Mouse (Mus musculus) brain, embryonic 14.5 days (tissue): Measurements from ENCODE around the gene Cep290. TPM values are rescaled to one million over a fixed set of nuclear protein-coding genes. Genes with fewer than 3 reads are reported as not detected.

Experiments
- DNase-seq: peaks from one replicate; pipeline ENCODE4 v3.0.0-alpha.2; 2011; ENCODE audit warnings: low read depth
- CTCF ChIP-seq: fragments of 200-500 bp; IDR thresholded peaks from 2 replicates; pipeline ENCODE4 v1.5.1; 2012; ENCODE audit warnings: inconsistent platforms, mild to moderate bottlenecking, moderate library complexity, borderline replicate concordance; ENCODE audit not compliant: insufficient read depth, insufficient read length; ENCODE audit errors: extremely low read depth
- POLR2A ChIP-seq: fragments of 200-500 bp; IDR thresholded peaks from 2 replicates; pipeline ENCODE4 v1.6.1; 2012; ENCODE audit warnings: mild to moderate bottlenecking, inconsistent platforms, borderline replicate concordance; ENCODE audit not compliant: poor library complexity, insufficient read depth, insufficient read length, severe bottlenecking; ENCODE audit errors: extremely low read depth
- polyA plus RNA-seq: library from polyadenylated mRNA; depleted of rRNA; stranded (reverse); fragments of >200 nt; gene quantifications from 2 replicates; pipeline ENCODE4 v1.2.3, GENCODE M21; 2012; rRNA removed

Cep290 gene
- 3.7 and 5.1 TPM in 2 replicates for polyA plus RNA-seq

DNA sequence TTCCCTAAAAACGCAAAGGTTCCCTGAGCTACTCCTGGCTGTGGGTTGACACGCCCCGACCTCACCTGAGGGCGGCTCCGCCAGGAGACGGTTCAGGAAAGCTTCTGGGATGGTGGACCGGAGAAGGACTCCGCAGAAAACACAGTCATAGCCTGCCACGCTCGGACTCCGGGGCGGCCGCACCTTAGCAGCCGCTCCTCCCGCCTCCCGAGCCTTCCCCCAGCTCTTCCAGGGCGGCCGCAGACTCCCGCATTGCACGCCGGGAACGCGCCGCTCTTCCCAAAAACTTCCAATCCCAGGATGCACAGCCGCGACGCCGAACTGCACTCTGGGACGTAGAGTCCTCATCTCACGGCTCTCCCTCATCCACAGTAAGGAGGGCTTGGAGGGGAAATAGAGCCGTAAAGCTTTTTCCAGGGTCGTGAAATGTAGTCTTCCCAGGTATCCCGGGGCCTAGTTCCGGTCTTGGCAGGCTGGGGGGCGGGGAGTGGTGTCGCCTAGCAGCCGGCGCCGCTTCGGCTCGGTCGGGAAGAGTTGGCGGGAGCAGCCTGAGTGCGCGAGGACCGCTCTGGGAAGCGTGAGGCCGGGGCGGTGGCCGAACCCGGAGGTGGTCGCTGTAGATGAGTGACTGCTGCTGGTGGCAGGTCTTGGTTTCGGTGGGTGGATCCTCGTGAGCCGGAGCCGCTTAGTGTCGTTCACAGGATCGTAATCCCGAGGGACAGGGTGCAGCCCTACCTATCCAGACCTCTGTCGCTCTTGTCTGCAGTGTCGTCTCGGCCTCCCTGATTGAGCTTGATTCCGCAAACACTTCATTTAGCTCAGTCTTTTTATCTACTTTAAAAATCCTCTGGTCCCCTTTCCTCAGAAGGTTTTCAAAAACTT is at the start of gene Cep290, which contains the start of gene Tmtc3:
TSS of gene Cep290 (plus strand) at position 462 of the 882 bp plus-strand sequence.
TSS of gene Tmtc3 (minus strand) at position 254 of the 882 bp plus-strand sequence.
- peak; percentile 100 for DNase-seq
- TF ChIP-seq POLR2A (peak; percentile 73; the same call in 1 of the 2 replicates), CTCF (no peak)

DNA sequence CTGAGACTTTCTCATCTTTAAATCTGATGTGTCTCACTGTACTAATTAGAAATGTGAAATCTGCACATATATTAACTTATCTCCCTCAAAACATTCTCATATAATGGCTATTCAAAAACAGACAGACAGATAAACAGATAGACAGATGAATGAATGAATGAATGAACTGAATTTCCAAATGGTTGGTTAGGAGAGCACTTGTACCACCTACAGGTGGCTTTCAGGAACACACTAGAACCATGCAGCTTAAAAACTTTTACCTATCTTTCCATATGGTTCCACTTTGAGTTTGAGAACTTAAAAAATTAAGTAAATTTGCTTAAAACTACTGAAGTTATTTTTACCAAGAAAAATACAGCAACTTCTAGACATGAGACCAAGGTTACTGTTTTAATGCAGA is 38.0 kb upstream of the Cep290 start:
- DNase-seq, result no peak
- TF ChIP-seq POLR2A (no peak), CTCF (no peak)

DNA sequence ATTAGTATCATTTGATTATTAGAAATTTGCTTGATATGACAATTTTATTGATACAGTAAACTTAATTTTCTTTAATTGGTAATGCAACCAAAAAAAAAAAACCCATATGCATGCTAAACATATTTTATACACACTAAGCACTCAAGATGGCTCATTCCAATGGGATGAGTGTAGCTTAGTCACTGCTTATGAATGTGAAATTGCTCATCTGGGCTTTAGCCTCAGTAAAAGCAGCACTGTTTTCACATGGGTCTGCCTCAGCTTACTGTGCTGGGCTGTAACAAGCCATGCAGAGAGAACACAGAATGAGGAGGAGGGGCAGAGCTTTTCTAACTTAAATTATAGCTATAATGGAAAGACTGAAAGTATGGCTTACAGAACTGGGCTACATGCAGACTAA is 26.8 kb upstream of the Cep290 start:
- TF ChIP-seq POLR2A, result no peak
- TF ChIP-seq CTCF, result no peak
- DNase-seq, result no peak

DNA sequence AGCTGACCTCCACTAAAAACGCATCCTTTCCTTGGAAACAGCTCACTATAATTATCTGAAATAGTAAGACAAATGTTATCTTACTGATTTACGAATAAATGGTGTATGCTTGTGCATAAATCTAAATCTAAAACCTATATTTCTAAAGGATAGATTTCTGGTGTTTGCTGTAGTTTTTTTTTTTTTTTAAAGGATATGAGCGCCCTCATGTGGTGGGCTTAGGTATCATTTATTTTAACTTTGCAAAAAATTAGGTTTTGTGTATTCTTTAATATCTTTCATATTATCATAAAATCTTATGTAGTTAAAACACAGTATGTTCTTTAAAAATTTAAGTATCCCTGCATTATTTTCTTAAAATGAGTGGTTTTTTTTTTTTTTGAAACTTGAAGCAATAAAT is 12.3 kb upstream of the Cep290 start:
- TF ChIP-seq POLR2A, result no peak
- TF ChIP-seq CTCF, result no peak
- DNase-seq, result peak; percentile 30

DNA sequence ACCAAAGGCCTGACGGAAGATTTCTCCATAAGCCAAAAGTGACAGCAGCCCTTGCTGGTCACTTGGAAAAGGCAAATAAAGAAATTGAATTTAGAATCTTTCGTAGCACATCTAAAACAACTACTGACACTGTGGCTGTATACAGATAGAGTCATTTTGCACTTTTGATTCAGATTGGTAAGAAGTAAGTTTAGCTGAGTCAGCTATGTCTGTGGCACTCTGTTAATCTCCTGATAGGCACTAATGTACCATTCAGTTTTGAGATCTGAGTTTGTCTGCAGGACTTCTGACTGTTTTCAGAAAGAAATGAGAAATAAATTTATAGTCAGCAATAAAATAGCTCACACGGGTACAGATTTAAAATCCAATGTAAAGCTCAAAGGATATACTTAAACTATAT is 7.8 kb upstream of the Cep290 start:
- no peak for DNase-seq
- TF ChIP-seq CTCF, result no peak
- no peak for TF ChIP-seq POLR2A

DNA sequence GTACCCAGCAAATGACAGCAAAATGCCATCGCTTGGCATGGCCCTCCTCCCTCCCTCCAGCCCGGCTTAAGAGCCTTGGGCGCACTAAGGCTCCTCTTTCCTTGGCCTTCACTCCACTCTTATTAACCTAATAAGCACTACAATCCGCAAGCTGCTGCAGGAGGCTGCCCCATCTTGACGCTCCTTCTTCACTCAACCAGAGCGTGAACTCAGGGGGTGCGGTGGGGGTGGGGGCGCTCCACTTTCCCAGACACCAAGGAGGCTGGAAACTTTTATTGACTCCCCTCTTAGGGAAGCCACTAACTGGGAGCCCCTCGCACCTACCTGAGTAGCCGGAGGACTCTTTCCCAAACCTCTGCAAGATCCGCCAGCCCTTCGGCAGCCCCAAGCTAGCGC is 659 bp upstream of the Cep290 start:
- peak; percentile 68 for DNase-seq
- TF ChIP-seq POLR2A (no peak), CTCF (no peak)

DNA sequence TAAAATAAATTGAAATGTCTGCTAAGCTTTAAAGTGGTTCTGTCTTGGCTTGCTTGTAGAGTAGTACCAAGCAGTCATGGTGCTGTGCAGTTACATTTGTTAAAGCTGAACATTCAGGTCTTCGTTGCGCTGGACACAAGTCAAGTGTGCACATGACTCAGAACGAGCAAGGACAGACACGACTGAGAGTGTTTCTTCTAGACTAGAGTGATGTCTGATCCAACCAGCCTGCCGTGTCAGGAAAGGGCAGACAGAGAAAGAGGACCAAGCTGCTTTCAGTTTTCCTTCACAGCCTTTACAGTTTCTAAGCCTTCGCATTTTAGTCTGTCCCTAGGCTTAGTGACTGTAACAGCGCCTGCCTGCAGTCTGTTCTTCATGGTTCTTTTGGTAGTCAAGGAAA is 4.6 kb downstream of the Cep290 start:
- no peak for DNase-seq
- no peak for TF ChIP-seq POLR2A
- no peak for TF ChIP-seq CTCF

DNA sequence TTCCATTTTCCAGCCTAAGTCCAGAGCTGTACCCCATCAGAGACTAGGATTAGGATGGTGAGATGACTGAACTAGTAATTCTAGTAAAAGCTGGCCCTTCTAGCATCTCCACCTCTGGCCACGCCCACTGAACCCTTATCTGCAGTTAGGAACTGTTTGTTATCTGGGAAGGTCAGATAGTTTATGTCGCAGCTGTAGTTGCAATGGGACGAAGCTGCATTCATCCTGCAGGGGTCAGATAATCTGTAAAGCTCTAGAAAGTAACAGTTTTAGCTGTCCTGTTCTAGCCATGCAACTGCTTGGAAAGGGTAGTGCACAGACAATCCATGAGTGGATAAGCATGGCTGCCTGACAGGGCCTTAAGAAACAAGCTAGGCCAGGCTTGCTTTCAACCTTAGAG is 11.0 kb downstream of the Cep290 start:
- no peak for DNase-seq
- TF ChIP-seq CTCF, result no peak
- no peak for TF ChIP-seq POLR2A

DNA sequence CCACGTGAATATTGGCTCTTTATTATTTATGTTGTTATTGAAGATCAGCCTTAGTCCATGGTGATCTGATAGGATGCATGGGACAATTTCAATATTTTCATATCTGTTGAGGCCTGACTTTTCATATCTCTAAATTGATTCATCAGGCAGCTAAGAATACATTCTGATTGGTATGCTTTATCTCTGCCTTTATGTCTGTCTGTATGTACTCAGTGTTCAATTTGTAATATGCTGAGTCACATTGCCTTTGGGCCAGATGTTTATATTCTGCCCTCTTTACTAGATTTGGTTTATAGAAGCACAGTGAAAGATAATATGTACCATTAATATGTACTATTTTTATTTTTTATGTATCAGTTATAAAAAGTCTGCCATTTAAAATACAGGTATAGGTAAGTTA is 20.8 kb downstream of the Cep290 start:
- TF ChIP-seq POLR2A, result no peak
- no peak for TF ChIP-seq CTCF
- DNase-seq, result no peak

DNA sequence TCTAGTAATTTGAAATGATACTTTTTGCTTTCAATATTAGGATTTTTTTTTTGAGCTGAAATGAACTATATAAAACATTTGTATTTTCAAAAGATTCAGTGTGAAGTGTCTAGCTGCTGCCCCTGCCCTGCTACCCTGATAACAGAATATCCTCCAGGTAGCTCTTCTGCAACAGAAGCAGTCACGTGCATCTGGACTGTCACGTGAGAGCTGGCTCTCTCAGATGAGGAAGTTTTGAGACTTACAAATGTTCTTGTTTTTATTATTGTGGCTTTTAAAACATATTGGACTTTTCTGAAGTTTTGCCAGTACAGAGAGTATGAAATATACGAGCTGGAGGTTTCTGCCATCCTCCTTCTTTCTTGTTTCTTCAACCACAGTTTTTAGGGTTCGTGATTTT is 34.3 kb downstream of the Cep290 start:
- no peak for DNase-seq
- TF ChIP-seq CTCF (no peak), POLR2A (no peak)

DNA sequence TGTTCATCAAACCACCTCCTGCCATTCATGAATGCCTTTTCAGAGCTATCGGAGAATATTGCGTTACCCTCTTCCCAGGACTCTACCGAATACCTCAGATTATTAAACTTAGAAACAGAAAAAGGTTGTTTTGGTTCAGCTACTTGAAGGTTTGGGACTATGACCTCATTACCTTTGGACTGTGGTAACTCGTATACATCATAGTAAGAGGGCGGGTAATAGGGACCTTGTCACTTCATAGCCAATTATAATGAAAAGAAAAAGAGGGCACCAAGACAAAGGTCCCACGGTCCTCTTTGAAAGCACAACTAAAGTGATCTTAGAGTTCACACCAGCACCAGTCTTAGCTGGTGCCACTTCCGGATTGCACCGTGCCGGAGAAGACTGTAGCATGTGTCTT is 35.0 kb downstream of the Cep290 start:
- no peak for TF ChIP-seq CTCF
- no peak for TF ChIP-seq POLR2A
- no peak for DNase-seq

DNA sequence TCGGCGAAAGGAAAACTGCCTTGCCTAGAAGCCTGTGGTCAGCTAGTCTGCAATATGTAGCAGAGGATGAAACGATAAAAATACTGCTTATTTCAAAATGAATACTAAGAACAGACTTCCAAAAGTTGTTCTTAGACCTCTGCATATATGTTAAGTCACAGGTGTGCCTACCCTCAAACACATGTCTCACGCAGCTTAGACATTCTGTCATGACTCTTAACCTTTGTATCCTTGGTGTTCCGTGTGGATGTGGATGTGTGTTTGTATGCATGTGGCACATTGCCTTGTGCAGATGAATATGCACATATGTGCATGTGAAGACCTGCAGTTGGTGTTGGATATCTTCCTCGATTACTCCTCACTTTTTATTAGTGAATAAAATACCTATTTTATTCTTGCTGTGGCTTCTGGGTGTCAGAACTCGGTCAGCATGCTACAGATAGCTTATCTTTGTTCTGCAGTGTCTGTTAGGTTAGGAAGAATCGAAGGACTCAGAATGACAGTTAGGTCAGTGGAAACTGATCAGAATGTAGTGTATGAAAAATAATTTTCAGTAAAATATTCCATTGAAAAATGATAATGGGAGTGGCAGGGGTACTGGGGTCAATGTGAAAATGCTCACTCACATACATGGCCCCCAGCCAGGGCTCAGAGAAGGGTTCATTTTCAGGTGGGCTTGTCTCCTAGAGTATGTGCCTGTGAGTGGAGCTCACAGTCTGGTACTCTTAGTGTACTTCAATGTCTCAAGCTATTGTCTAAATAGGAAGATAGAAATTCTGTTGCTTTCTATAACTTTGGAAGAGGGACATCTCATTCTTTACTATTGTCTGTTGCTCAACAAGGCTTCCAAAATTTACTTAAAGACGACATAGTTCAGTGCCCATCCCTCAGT is 37.4 kb downstream of the Cep290 start:
- no peak for DNase-seq
- TF ChIP-seq POLR2A, result no peak
- no peak for TF ChIP-seq CTCF
